Mouse (Mus musculus) brain, embryonic 14.5 days (tissue): ENCODE data around the gene Olfr635. TPM values are rescaled to one million over a fixed set of nuclear protein-coding genes. Genes with fewer than 3 reads are reported as not detected.
A peak's percentile ranks its signal among the peaks of the same experiment; 100 is the strongest.
"Not testable (repeated sequence)": the region's sequence is repeated elsewhere in the genome, so short reads cannot be mapped to it uniquely, and the experiment has no call there.

Experiments
- DNase-seq: peaks from one replicate; pipeline ENCODE4 v3.0.0-alpha.2; 2011; ENCODE audit warnings: low read depth
- CTCF ChIP-seq: fragments of 200-500 bp; IDR thresholded peaks from 2 replicates; pipeline ENCODE4 v1.5.1; 2012; ENCODE audit warnings: inconsistent platforms, mild to moderate bottlenecking, moderate library complexity, borderline replicate concordance; ENCODE audit not compliant: insufficient read depth, insufficient read length; ENCODE audit errors: extremely low read depth
- POLR2A ChIP-seq: fragments of 200-500 bp; IDR thresholded peaks from 2 replicates; pipeline ENCODE4 v1.6.1; 2012; ENCODE audit warnings: mild to moderate bottlenecking, inconsistent platforms, borderline replicate concordance; ENCODE audit not compliant: poor library complexity, insufficient read depth, insufficient read length, severe bottlenecking; ENCODE audit errors: extremely low read depth
- polyA plus RNA-seq: library from polyadenylated mRNA; depleted of rRNA; stranded (reverse); fragments of >200 nt; gene quantifications from 2 replicates; pipeline ENCODE4 v1.2.3, GENCODE M21; 2012; rRNA removed

Olfr635 gene
- not detected in 2 replicates for polyA plus RNA-seq

GRCm38 (mm10) chr7:103970852-103971251 lies at the start of gene Olfr635:
TSS of gene Olfr635 (plus strand) at chr7:103971152.
- TF ChIP-seq POLR2A (no peak), CTCF (no peak)
- no peak for DNase-seq

GRCm38 (mm10) chr7:103928525-103928924 lies 42.4 kb upstream of the Olfr635 start, which contains the start of gene Olfr631:
TSS of gene Olfr631 (plus strand) at chr7:103928825.
- no peak for DNase-seq
- TF ChIP-seq CTCF (no peak), POLR2A (no peak)

GRCm38 (mm10) chr7:103934264-103934663 lies 36.7 kb upstream of the Olfr635 start, which contains the start of gene Olfr632:
TSS of gene Olfr632 (plus strand) at chr7:103934347.
- no peak for TF ChIP-seq CTCF
- TF ChIP-seq POLR2A: no peak
- no peak for DNase-seq

- TF ChIP-seq POLR2A (no peak), CTCF (peak; percentile 75; the same call in 1 of the 2 replicates)
- peak; percentile 64 for DNase-seq
Observed at GRCm38 (mm10) chr7:103942730-103943129, 28.2 kb upstream of the Olfr635 start.

GRCm38 (mm10) chr7:103944137-103944536 lies 26.8 kb upstream of the Olfr635 start, which contains the start of gene Olfr633:
TSS of gene Olfr633 (plus strand) at chr7:103944437.
- TF ChIP-seq POLR2A: no peak
- no peak for TF ChIP-seq CTCF

DNA sequence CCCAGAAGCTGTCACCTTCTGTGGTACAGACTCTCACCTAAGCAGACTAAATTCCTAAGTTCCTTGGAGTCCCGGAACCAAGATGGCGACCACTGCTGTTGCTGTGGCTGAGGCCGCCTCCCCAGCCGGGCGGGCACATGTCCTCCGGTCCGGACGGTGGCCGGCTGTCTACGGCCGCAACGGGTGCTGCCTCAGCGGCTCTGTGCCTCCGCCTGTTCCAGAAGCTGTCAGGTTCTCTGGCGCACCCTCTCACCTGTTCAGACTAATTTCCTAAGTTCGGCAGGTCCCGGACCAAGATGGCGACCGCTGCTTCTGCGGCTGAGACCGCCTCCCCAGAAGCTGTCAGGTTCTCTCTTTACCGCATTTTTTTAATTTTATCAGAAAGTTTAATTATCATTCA lies 4.1 kb upstream of the Olfr635 start:
- DNase-seq: not testable (repeated sequence)

More at GRCm38 (mm10) chr7:103944137-103944536, 26.8 kb upstream of the Olfr635 start, which contains the start of gene Olfr633:
- DNase-seq: no peak

- DNase-seq: no peak
- no peak for TF ChIP-seq POLR2A
- TF ChIP-seq CTCF: no peak
Observed at GRCm38 (mm10) chr7:103971782-103972181, 830 bp downstream of the Olfr635 start.

- DNase-seq: no peak
- TF ChIP-seq CTCF: no peak
- no peak for TF ChIP-seq POLR2A
Observed at GRCm38 (mm10) chr7:103998446-103998845, 27.5 kb downstream of the Olfr635 start, which contains the start of gene Olfr638. TSS of gene Olfr638 (plus strand) at chr7:103998746.

DNA sequence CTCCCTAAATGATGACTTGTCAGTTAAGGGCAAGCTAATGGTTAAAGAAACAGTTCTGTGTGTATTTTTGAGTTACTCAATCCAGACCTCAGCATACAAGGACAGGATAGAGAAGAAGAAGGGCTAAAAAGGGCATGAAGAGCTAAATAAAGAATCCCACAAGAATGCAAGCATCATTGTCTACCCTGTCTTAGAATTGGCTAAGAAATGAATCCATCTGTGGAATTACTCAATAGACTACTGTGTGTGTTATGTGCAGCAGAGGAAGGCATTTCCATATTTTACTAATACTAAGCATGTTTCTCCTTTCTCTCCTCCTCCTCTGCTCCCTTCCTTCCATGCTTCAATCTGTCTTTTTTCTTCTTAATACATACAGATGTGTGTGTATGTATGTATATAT lies 28.2 kb downstream of the Olfr635 start:
- DNase-seq: no peak
- TF ChIP-seq POLR2A (no peak), CTCF (no peak)

GRCm38 (mm10) chr7:104017203-104017602 lies 46.3 kb downstream of the Olfr635 start, which contains the start of gene Olfr639:
TSS of gene Olfr639 (minus strand) at chr7:104017303.
- no peak for TF ChIP-seq POLR2A
- TF ChIP-seq CTCF: no peak
- no peak for DNase-seq

DNA sequence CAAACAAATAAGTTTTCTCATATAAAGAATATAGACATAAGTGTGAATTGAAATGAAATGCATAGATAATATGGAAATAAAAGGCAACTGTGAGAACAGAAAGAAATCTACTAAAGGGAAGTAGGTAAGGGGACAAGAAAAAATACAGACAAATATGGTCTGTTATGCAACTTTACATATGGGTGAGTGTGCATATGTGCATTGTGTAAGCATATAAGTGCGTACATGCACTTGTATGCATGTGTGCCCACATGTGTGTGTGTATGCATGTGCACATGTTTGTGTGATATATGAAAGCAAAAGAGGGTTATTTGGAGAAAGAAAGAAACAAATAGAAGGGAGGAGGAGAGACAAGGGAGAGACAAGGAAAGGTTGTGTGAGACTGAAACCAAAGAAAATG lies 48.0 kb downstream of the Olfr635 start:
- TF ChIP-seq POLR2A (no peak), CTCF (no peak)
- no peak for DNase-seq

- DNase-seq: no peak
- TF ChIP-seq POLR2A: no peak
- TF ChIP-seq CTCF: no peak
Observed at GRCm38 (mm10) chr7:104021651-104022050, 50.7 kb downstream of the Olfr635 start.

GRCm38 (mm10) chr7:104025473-104025872 lies 54.5 kb downstream of the Olfr635 start, which contains the start of gene Olfr640:
TSS of gene Olfr640 (minus strand) at chr7:104025573.
- DNase-seq: no peak
- TF ChIP-seq POLR2A: no peak

DNA sequence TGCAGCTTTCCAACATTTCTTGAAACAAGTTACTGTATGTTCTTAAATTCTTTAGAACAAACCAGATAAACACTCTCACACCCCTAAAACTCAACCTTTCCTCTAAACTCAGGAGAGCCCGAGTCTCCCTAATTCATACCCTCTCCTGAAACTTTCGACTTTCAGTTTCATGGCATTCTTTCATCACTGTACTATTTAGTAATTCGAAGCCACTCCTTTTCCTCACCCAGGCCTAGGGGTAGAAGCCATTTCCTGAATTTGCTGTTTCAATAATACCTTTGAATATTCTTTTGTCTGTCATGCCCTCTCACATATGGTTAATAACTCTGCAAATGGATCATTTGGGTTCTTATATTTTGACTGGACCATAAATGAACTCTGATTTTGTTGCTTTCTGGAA lies 56.0 kb downstream of the Olfr635 start:
- no peak for DNase-seq
- no peak for TF ChIP-seq POLR2A
- no peak for TF ChIP-seq CTCF
